Comparison of ENCODE assay signal across 8 mouse cellular contexts in genomic region chr8:31031721-31032591, GRCm38 (mm10).
A peak's percentile ranks its signal among the peaks of the same experiment; 100 is the strongest.
DNase-seq lines count a peak whose midpoint lies in the region; ATAC-seq and TF ChIP-seq lines count a peak whose summit lies in the region.

No protein-coding gene starts in this region.

- H3K4me1 ChIP-seq in embryonic facial prominence, embryonic 11.5 days (ENCODE audit: control insufficient read depth, insufficient read depth, low read length): no peaks in the 10 kb centered on the region
- 0 out of 2 replicates have a peak, but pooled peaks cover 8% of the 10 kb centered on the region for H3K4me1 ChIP-seq in heart, embryonic 10.5 days
- peaks cover 4% of the 10 kb centered on the region; the same call in 1 of the 2 replicates for H3K4me1 ChIP-seq in kidney, embryonic 14.5 days (ENCODE audit: control insufficient read depth, insufficient read depth, low read length)
- no peaks in the 10 kb centered on the region for H3K4me1 ChIP-seq in liver, adult 2 months (ENCODE audit: control insufficient read depth, insufficient read depth, low read length)

- DNase-seq in A20 (ENCODE audit: low read depth, low spot score): peak; percentile 41
- DNase-seq in adrenal gland, postnatal 10 days: peak; percentile 68
- DNase-seq in embryonic facial prominence, embryonic 11.5 days (ENCODE audit: low spot score): peak; percentile 85
- peak; percentile 92 for DNase-seq in heart, embryonic 10.5 days (ENCODE audit: low spot score)
- peak; percentile 21 for DNase-seq in liver, adult 2 months (ENCODE audit: extremely low read depth, low read depth, low spot score)
- DNase-seq in naive thymus-derived CD4-positive, alpha-beta T cell, adult 2 months (ENCODE audit: low read depth): peak; percentile 59
- peak; percentile 33 for DNase-seq in telencephalon, adult 2 months (ENCODE audit: low read depth, low spot score)

- TF ChIP-seq CTCF in liver, adult 2 months (IDR thresholded peaks at IDR 0.05; ENCODE audit: low read depth, low read length): peak; percentile 90

- peak overlapping the region; percentile 56 for H3K27ac ChIP-seq in embryonic facial prominence, embryonic 11.5 days (replicated peaks; ENCODE audit: low read depth, low read length)
- H3K27ac ChIP-seq in heart, embryonic 10.5 days: peak overlapping the region; percentile 73
- H3K27ac ChIP-seq in kidney, embryonic 14.5 days (ENCODE audit: low read depth, low read length): no peak overlapping the region
- no peak overlapping the region for H3K27ac ChIP-seq in liver, adult 2 months (replicated peaks; ENCODE audit: insufficient read depth, low read depth, low read length)

- H3K9me3 ChIP-seq in embryonic facial prominence, embryonic 11.5 days (replicated peaks; ENCODE audit: control insufficient read depth, low read length): no peaks in the 10 kb centered on the region
- H3K9me3 ChIP-seq in heart, embryonic 10.5 days: no peaks in the 10 kb centered on the region
- H3K9me3 ChIP-seq in kidney, embryonic 14.5 days (ENCODE audit: control insufficient read depth, low read length): no peaks in the 10 kb centered on the region

- no peaks in the 10 kb centered on the region for H3K36me3 ChIP-seq in embryonic facial prominence, embryonic 11.5 days (replicated peaks; ENCODE audit: control insufficient read depth, insufficient read depth, low read depth, low read length)
- no peaks in the 10 kb centered on the region for H3K36me3 ChIP-seq in heart, embryonic 10.5 days
- no peaks in the 10 kb centered on the region for H3K36me3 ChIP-seq in kidney, embryonic 14.5 days (ENCODE audit: control insufficient read depth, insufficient read depth, low read length)
- H3K36me3 ChIP-seq in liver, adult 2 months (ENCODE audit: control insufficient read depth, insufficient read depth, low read length): no peaks in the 10 kb centered on the region

- H3K4me3 ChIP-seq in embryonic facial prominence, embryonic 11.5 days (ENCODE audit: low read depth, low read length): peak overlapping the region; percentile 26
- H3K4me3 ChIP-seq in heart, embryonic 10.5 days: peak overlapping the region; percentile 58
- H3K4me3 ChIP-seq in kidney, embryonic 14.5 days (ENCODE audit: low read length): peak overlapping the region; percentile 36
- peak overlapping the region; percentile 11; the same call in 1 of the 2 replicates for H3K4me3 ChIP-seq in liver, adult 2 months (ENCODE audit: insufficient read depth, low read depth, low read length)

- H3K4me2 ChIP-seq in embryonic facial prominence, embryonic 11.5 days (ENCODE audit: low read depth, low read length): peak overlapping the region; percentile 55
- peak overlapping the region; percentile 65 for H3K4me2 ChIP-seq in kidney, embryonic 14.5 days (replicated peaks; ENCODE audit: low read depth, low read length)

- H3K27me3 ChIP-seq in embryonic facial prominence, embryonic 11.5 days (ENCODE audit: control insufficient read depth, insufficient read depth, low read length): no peaks in the 10 kb centered on the region
- H3K27me3 ChIP-seq in heart, embryonic 10.5 days (ENCODE audit: insufficient read depth, poor library complexity, severe bottlenecking): no peaks in the 10 kb centered on the region
- H3K27me3 ChIP-seq in kidney, embryonic 14.5 days (ENCODE audit: control insufficient read depth, insufficient read depth, low read length): no peaks in the 10 kb centered on the region
- H3K27me3 ChIP-seq in liver, adult 2 months (ENCODE audit: control insufficient read depth, insufficient read depth, low read length): no peaks in the 10 kb centered on the region

- no peak for TF ChIP-seq POLR2A in liver, adult 2 months (IDR thresholded peaks at IDR 0.05; ENCODE audit: extremely low read depth, insufficient read depth, low read length)

- peak overlapping the region; percentile 57 for H3K9ac ChIP-seq in embryonic facial prominence, embryonic 11.5 days (replicated peaks; ENCODE audit: low read length)
- H3K9ac ChIP-seq in kidney, embryonic 14.5 days (ENCODE audit: low read depth, low read length): no peak overlapping the region
- H3K9ac ChIP-seq in liver, adult 2 months (ENCODE audit: low read depth, low read length): no peak overlapping the region

- 8% methylated on average over 23 of the region's 24 CpGs for WGBS in embryonic facial prominence, embryonic 11.5 days
- 6% methylated on average over 24 of the region's 24 CpGs for WGBS in heart, embryonic 10.5 days
- 9% methylated on average over 23 of the region's 24 CpGs for WGBS in kidney, embryonic 14.5 days
- 6% methylated on average over 24 of the region's 24 CpGs for WGBS in liver, adult 2 months

- H3K79me2 ChIP-seq in liver, adult 2 months (ENCODE audit: control insufficient read depth, insufficient read depth, low read length): no peaks in the 10 kb centered on the region

- ATAC-seq in embryonic facial prominence, embryonic 11.5 days (replicated peaks; ENCODE audit: insufficient number of reproducible peaks, low FRiP score, low TSS enrichment, low read depth): peak; percentile 89
- ATAC-seq in kidney, embryonic 14.5 days (ENCODE audit: low FRiP score, low TSS enrichment): peak; percentile 93

Comparison
In these comparisons a context has a peak if more than half of its experiments do, and no peak if none do; other contexts are left out.
1. DNase-seq: peak in every context shown above with its lines; median percentile 92 in heart, embryonic 10.5 days; 85 in embryonic facial prominence, embryonic 11.5 days; 68 in adrenal gland, postnatal 10 days; 59 in naive thymus-derived CD4-positive, alpha-beta T cell, adult 2 months; 41 in A20; 33 in telencephalon, adult 2 months; 21 in liver, adult 2 months.
2. H3K27ac ChIP-seq: peak in embryonic facial prominence, embryonic 11.5 days (single experiment) and heart, embryonic 10.5 days (single experiment); none in kidney, embryonic 14.5 days (single experiment) and liver, adult 2 months (single experiment).
3. Peak in every context shown above with its lines, with median percentiles within 50 percentile points of each other: H3K4me3 ChIP-seq.